Mouse (Mus musculus): ENCODE measurements around the gene Ahsg. TPM values are rescaled to one million over a fixed set of nuclear protein-coding genes. Genes with fewer than 3 reads are reported as not detected.
"Not testable (repeated sequence)": the region's sequence is repeated elsewhere in the genome, so short reads cannot be mapped to it uniquely, and the experiment has no call there.

The Ahsg gene
- polyA plus RNA-seq, 1 experiment from 2014 or later, result 4.6 TPM

GRCm38 (mm10) chr16:22941825-22942476 lies 50.9 kb downstream of the Ahsg start:
- not testable (repeated sequence) for H3K27ac ChIP-seq (replicated peaks in 1 of 2; ENCODE audit: control insufficient read depth in 1 of 2, insufficient read depth in 1 of 2, low read depth in 2 of 2, low read length in 2 of 2); H3K9ac ChIP-seq (ENCODE audit: low read length); ATAC-seq (ENCODE audit: insufficient number of reproducible peaks, insufficient read depth, low FRiP score, low read depth); H3K9me3 ChIP-seq (ENCODE audit: control insufficient read depth, low read length); H3K4me1 ChIP-seq (ENCODE audit: control insufficient read depth in 2 of 2, insufficient read depth in 2 of 2, low read length in 2 of 2); H3K4me2 ChIP-seq (ENCODE audit: low read length); H3K27me3 ChIP-seq (ENCODE audit: control insufficient read depth, insufficient read depth, low read length); H3K4me3 ChIP-seq (ENCODE audit: control insufficient read depth in 1 of 2, insufficient read depth in 1 of 2, low read depth in 1 of 2, low read length in 2 of 2); H3K36me3 ChIP-seq (ENCODE audit: control insufficient read depth, insufficient read depth, low read length)

DNA sequence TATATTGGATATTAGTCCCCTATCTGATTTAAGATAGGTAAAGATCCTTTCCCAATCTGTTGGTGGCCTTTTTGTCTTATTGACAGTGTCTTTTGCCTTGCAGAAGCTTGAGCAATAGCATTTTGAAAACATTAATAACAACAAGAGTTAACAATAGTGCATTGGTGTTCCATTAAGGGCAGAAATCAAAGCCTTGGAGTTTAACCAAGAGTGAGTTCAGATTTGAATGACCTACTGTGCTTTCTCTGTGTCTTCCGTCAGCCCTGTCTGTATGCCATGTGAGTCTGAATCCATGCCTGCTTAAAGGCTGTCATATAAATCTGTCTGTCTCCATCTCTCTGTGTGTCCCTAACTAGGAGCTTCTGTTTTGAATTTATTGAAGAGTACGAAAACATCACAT lies 56.3 kb downstream of the Ahsg start:
- H3K9ac ChIP-seq (ENCODE audit: low read length), result no peak overlapping the region
- H3K4me2 ChIP-seq (ENCODE audit: low read length), result no peak overlapping the region
- no peaks in the 10 kb centered on the region for H3K4me1 ChIP-seq (ENCODE audit: control insufficient read depth in 2 of 2, insufficient read depth in 2 of 2, low read length in 2 of 2)
- no peak for ATAC-seq (ENCODE audit: insufficient number of reproducible peaks, insufficient read depth, low FRiP score, low read depth)
- no peaks in the 10 kb centered on the region for H3K36me3 ChIP-seq (ENCODE audit: control insufficient read depth, insufficient read depth, low read length)
- no peak overlapping the region for H3K4me3 ChIP-seq (ENCODE audit: control insufficient read depth in 1 of 2, insufficient read depth in 1 of 2, low read depth in 1 of 2, low read length in 2 of 2)
- 72% methylated on average over 2 of the region's 2 CpGs for WGBS
- no peaks in the 10 kb centered on the region for H3K27me3 ChIP-seq (ENCODE audit: control insufficient read depth, insufficient read depth, low read length)
- H3K27ac ChIP-seq (replicated peaks in 1 of 2; ENCODE audit: control insufficient read depth in 1 of 2, insufficient read depth in 1 of 2, low read depth in 2 of 2, low read length in 2 of 2), result no peak overlapping the region
- H3K9me3 ChIP-seq (ENCODE audit: control insufficient read depth, low read length), result no peaks in the 10 kb centered on the region

Other genes with a start within 250 kb of the Ahsg start
- 0.42 and 0.47 TPM in 2 replicates for gene Dgkg, start 234.1 kb upstream of the Ahsg start, polyA plus RNA-seq (2014; fragmentation: Nextera tagmentation; extraction: Ambion mirVana)
- gene Crygs, start 79.7 kb upstream of the Ahsg start, polyA plus RNA-seq (2014; fragmentation: Nextera tagmentation; extraction: Ambion mirVana), result not detected in 2 replicates
- 19.3 TPM in 2 replicates for gene Tbccd1, start 33.6 kb upstream of the Ahsg start, polyA plus RNA-seq (2014; fragmentation: Nextera tagmentation; extraction: Ambion mirVana)
- gene Dnajb11, start 33.4 kb upstream of the Ahsg start, polyA plus RNA-seq (2014; fragmentation: Nextera tagmentation; extraction: Ambion mirVana), result 86.4 and 97.4 TPM in 2 replicates
- gene Fetub, start 27.1 kb downstream of the Ahsg start, polyA plus RNA-seq (2014; fragmentation: Nextera tagmentation; extraction: Ambion mirVana), result not detected in 2 replicates
- gene Hrg, start 59.8 kb downstream of the Ahsg start, polyA plus RNA-seq (2014; fragmentation: Nextera tagmentation; extraction: Ambion mirVana), result not detected in 2 replicates
- not detected in 2 replicates for gene Kng2, start 138.2 kb downstream of the Ahsg start, polyA plus RNA-seq (2014; fragmentation: Nextera tagmentation; extraction: Ambion mirVana)
- gene Kng1, start 166.6 kb downstream of the Ahsg start, polyA plus RNA-seq (2014; fragmentation: Nextera tagmentation; extraction: Ambion mirVana), result 0.36 TPM in 1 of 2 replicates, not detected in the other
- gene Eif4a2, start 216.2 kb downstream of the Ahsg start, polyA plus RNA-seq (2014; fragmentation: Nextera tagmentation; extraction: Ambion mirVana), result 174 and 182 TPM in 2 replicates
- 84.8 and 86.4 TPM in 2 replicates for gene Rfc4, start 236.5 kb downstream of the Ahsg start, polyA plus RNA-seq (2014; fragmentation: Nextera tagmentation; extraction: Ambion mirVana)